In genomic region chr14:31422961-31423791, GRCm38 (mm10) we compare ENCODE assay signal across 9 mouse cellular contexts. TPM values are rescaled to one million over a fixed set of nuclear protein-coding genes. Genes with fewer than 3 reads are reported as not detected.
DNase-seq lines count a peak whose midpoint lies in the region; ATAC-seq and TF ChIP-seq lines count a peak whose summit lies in the region.
"Had no signal": no experiment of that assay in that cellular context is flagged by ENCODE, and none has a peak within 500 bp of the region (broad histone marks: within the 10 kb centered on the region; RNA-seq: fewer than 3 reads in every experiment).

No protein-coding gene starts in this region.

- peak; percentile 26 for ATAC-seq in liver, embryonic 15.5 days (ENCODE audit: insufficient read depth)
- ATAC-seq in forebrain, postnatal 0 days = no peak

- no peak overlapping the region for H3K4me3 ChIP-seq in liver, embryonic 15.5 days (replicated peaks)
- H3K4me3 ChIP-seq in forebrain, postnatal 0 days (ENCODE audit: low read depth, low read length) = no peak overlapping the region
- H3K4me3 ChIP-seq: erythroblast, embryonic 14.5 days had no signal

- WGBS in liver, embryonic 15.5 days (ENCODE audit: insufficient replicate concordance) = 36% methylated on average over 11 of the region's 11 CpGs
- WGBS in forebrain, postnatal 0 days = 62% methylated on average over 11 of the region's 11 CpGs

- no peak overlapping the region for H3K9ac ChIP-seq in liver, embryonic 15.5 days
- H3K9ac ChIP-seq in forebrain, postnatal 0 days = no peak overlapping the region

- no peak overlapping the region for H3K4me2 ChIP-seq in liver, embryonic 15.5 days
- no peak overlapping the region for H3K4me2 ChIP-seq in forebrain, postnatal 0 days (ENCODE audit: low read depth)

- H3K4me1 ChIP-seq in liver, embryonic 15.5 days (replicated peaks) = peaks cover 55% of the 10 kb centered on the region
- H3K4me1 ChIP-seq in forebrain, postnatal 0 days (ENCODE audit: insufficient read depth) = no peaks in the 10 kb centered on the region

- DNase-seq in cerebellum, adult 11-12 months = peak; percentile 45
- no peak for DNase-seq in cerebellum, adult 9-10 months
- DNase-seq in Muller cell, postnatal 12 days (ENCODE audit: inconsistent ontology term) = peak; percentile 64
- peak; percentile 81 to 91 for DNase-seq in heart, adult 18-20 months
- DNase-seq in kidney, adult 18-20 months = peak; percentile 67
- DNase-seq in spleen, adult 12 weeks (ENCODE audit: low spot score) = peak; percentile 30
- DNase-seq in forebrain, postnatal 0 days = no peak

- H3K9me3 ChIP-seq in liver, embryonic 15.5 days (replicated peaks) = no peaks in the 10 kb centered on the region
- H3K9me3 ChIP-seq in forebrain, postnatal 0 days (ENCODE audit: low read length) = no peaks in the 10 kb centered on the region

- no peaks in the 10 kb centered on the region for H3K27me3 ChIP-seq in liver, embryonic 15.5 days
- no peaks in the 10 kb centered on the region for H3K27me3 ChIP-seq in forebrain, postnatal 0 days (ENCODE audit: insufficient read depth, low read length)

- TF ChIP-seq CTCF in forebrain, postnatal 0 days (IDR thresholded peaks at IDR 0.05; ENCODE audit: low read depth) = no peak

- peak overlapping the region; percentile 76 for H3K27ac ChIP-seq in liver, embryonic 15.5 days (replicated peaks)
- H3K27ac ChIP-seq in forebrain, postnatal 0 days (ENCODE audit: low read depth, low read length) = no peak overlapping the region

- peaks cover 21% of the 10 kb centered on the region for H3K36me3 ChIP-seq in liver, embryonic 15.5 days (replicated peaks)
- peaks cover 23% of the 10 kb centered on the region for H3K36me3 ChIP-seq in forebrain, postnatal 0 days (ENCODE audit: insufficient read depth)

RNA-seq across cellular contexts. Expression of gene Sh3bp5, which starts 12.7 kb away (rescaled TPM):
- 10 to 100 TPM; 60.0 to 60.9 TPM for total RNA-seq in heart, adult 18-20 months (2021)
- polyA plus RNA-seq in liver, embryonic 15.5 days (2015; fragmentation: Nextera tagmentation; extraction: Ambion mirVana) = 16.9 and 21.5 TPM in 2 replicates
- 58.2 and 67.9 TPM in 2 replicates for total RNA-seq in forebrain, postnatal 0 days (2014; rRNA removed)
- 132 and 165 TPM in 2 replicates for polyA plus RNA-seq in forebrain, postnatal 0 days (2015; fragmentation: Nextera tagmentation; extraction: Ambion mirVana)

Comparison
In these comparisons a context has a peak if more than half of its experiments do, and no peak if none do; other contexts are left out.
1. DNase-seq: peak in cerebellum, adult 11-12 months (single experiment), Muller cell, postnatal 12 days (single experiment), heart, adult 18-20 months (2 of 2), kidney, adult 18-20 months (single experiment) and spleen, adult 12 weeks (single experiment); none in cerebellum, adult 9-10 months (single experiment) and forebrain, postnatal 0 days (single experiment).